Mouse (Mus musculus) G1E (cell line): ENCODE data around the gene Clcn7. TPM values are rescaled to one million over a fixed set of nuclear protein-coding genes. Genes with fewer than 3 reads are reported as not detected.
"Not testable (repeated sequence)": the region's sequence is repeated elsewhere in the genome, so short reads cannot be mapped to it uniquely, and the experiment has no call there.

Experiments used
- ATAC-seq: 2 replicates; pipeline ENCODE4 v1.8.0; 2016; ENCODE audit warnings: mild to moderate bottlenecking; ENCODE audit not compliant: insufficient number of reproducible peaks, poor library complexity, low FRiP score, severe bottlenecking; ENCODE audit errors: extremely low read depth
- DNase-seq: peaks from one replicate; pipeline ENCODE4 v3.0.0; 2012; ENCODE audit warnings: low spot score
- H3K27me3 ChIP-seq: 2 replicates; pipeline ENCODE4 v1.6.1; 2012; ENCODE audit warnings: mild to moderate bottlenecking, low read length, inconsistent platforms; ENCODE audit not compliant: insufficient read depth
- H3K36me3 ChIP-seq: replicated peaks from 2 replicates; pipeline ENCODE3; 2012; ENCODE audit warnings: mild to moderate bottlenecking, inconsistent platforms
- H3K4me1 ChIP-seq: 2 replicates; pipeline ENCODE4 v1.6.1; 2012; ENCODE audit warnings: low read depth, low read length, inconsistent platforms, mixed read lengths; ENCODE audit not compliant: insufficient read depth
- H3K4me3 ChIP-seq: 2 replicates; pipeline ENCODE4 v1.5.1; 2012; ENCODE audit warnings: low read depth, mild to moderate bottlenecking, inconsistent platforms, low read length, moderate library complexity, mixed read lengths
- H3K9me3 ChIP-seq: replicated peaks from 2 replicates; pipeline ENCODE4 v1.6.1; 2012; ENCODE audit warnings: inconsistent platforms
- CTCF ChIP-seq: IDR thresholded peaks from 2 replicates; pipeline ENCODE4 v1.5.1; 2012; ENCODE audit warnings: low read depth, low read length, inconsistent platforms, mixed read lengths
- GATA1 ChIP-seq: IDR thresholded peaks from 2 replicates; pipeline ENCODE4 v1.6.1; 2012; ENCODE audit warnings: borderline replicate concordance, low read length, inconsistent platforms, mixed read lengths
- GATA2 ChIP-seq: IDR thresholded peaks from 2 replicates; pipeline ENCODE4 v1.6.1; 2012; ENCODE audit warnings: low read depth, low read length, inconsistent platforms, borderline replicate concordance
- POLR2AphosphoS5 ChIP-seq: IDR thresholded peaks from 2 replicates; pipeline ENCODE4 v1.6.1; 2012; ENCODE audit warnings: low read depth, low read length, inconsistent platforms; ENCODE audit not compliant: insufficient replicate concordance
- TAL1 ChIP-seq: conservative IDR thresholded peaks from 2 replicates; pipeline ENCODE4 v1.6.1; 2012; ENCODE audit warnings: low read depth, low read length, inconsistent platforms, mixed read lengths
- polyA plus RNA-seq: library from polyadenylated mRNA; stranded (reverse); fragments of >175 nt; gene quantifications from 2 replicates; pipeline ENCODE4 v1.2.3, GENCODE M21; 2012
- total RNA-seq, 2 experiments: library from RNA; stranded (forward) in 1 of 2; stranded (reverse) in 1 of 2; fragments of 200-1000 nt in 1 of 2; fragments of >200 nt in 1 of 2; fragmentation: Nextera tagmentation in 1 of 2; gene quantifications; 2 replicates each; pipeline ENCODE4 v1.2.3; 2014 to 2017

Clcn7 gene
- total and polyA plus RNA-seq, 3 experiments, result 12.7 to 16.1 (median 15.7) TPM

GRCm38 (mm10) chr17:25112423-25112810 is 20.8 kb upstream of the Clcn7 start:
- peaks cover 46% of the 10 kb centered on the region for H3K4me1 ChIP-seq
- ATAC-seq (no peak), DNase-seq (no peak)
- H3K9me3 ChIP-seq, result no peaks in the 10 kb centered on the region
- peaks cover 74% of the 10 kb centered on the region for H3K36me3 ChIP-seq
- TF ChIP-seq GATA1, result no peak
- no peak for TF ChIP-seq GATA2
- TF ChIP-seq POLR2AphosphoS5, result no peak
- no peak for TF ChIP-seq CTCF
- TF ChIP-seq TAL1, result no peak
- H3K27me3 ChIP-seq, result no peaks in the 10 kb centered on the region
- no peak overlapping the region for H3K4me3 ChIP-seq

- Histone ChIP-seq H3K9me3 (no peaks in the 10 kb centered on the region), H3K36me3 (peaks cover 48% of the 10 kb centered on the region), H3K27me3 (peaks cover 10% of the 10 kb centered on the region), H3K4me3 (peak overlapping the region; percentile 77), H3K4me1 (peaks cover 44% of the 10 kb centered on the region)
- TF ChIP-seq POLR2AphosphoS5, result no peak
- TF ChIP-seq GATA1, result no peak
- TF ChIP-seq CTCF, result no peak
- TF ChIP-seq GATA2, result no peak
- TF ChIP-seq TAL1, result no peak
- 0 out of 2 replicates have a peak, but pooled peaks have one; percentile 35 for ATAC-seq
- DNase-seq, result peak; percentile 65
These were observed 18.1 kb upstream of the Clcn7 start for GRCm38 (mm10) chr17:25114908-25115645.

GRCm38 (mm10) chr17:25115664-25116432 is 17.3 kb upstream of the Clcn7 start, which contains the start of gene Telo2:
Gene Telo2, minus strand, starts transcription at chr17:25115967.
- Histone ChIP-seq H3K36me3 (peaks cover 40% of the 10 kb centered on the region), H3K4me3 (peak within 1 kb of the TSS; percentile 77), H3K27me3 (peaks cover 17% of the 10 kb centered on the region), H3K4me1 (peaks cover 44% of the 10 kb centered on the region), H3K9me3 (no peaks in the 10 kb centered on the region)
- ATAC-seq (peak; percentile 80), DNase-seq (peak; percentile 88)
- TF ChIP-seq POLR2AphosphoS5 (no peak), CTCF (no peak), TAL1 (no peak), GATA1 (no peak), GATA2 (no peak)

GRCm38 (mm10) chr17:25117263-25117662 is 15.9 kb upstream of the Clcn7 start:
- ATAC-seq, result no peak

GRCm38 (mm10) chr17:25120406-25120805 is 12.8 kb upstream of the Clcn7 start, which contains the start of gene Ptx4:
Gene Ptx4, plus strand, starts transcription at chr17:25120760.
- Histone ChIP-seq H3K36me3 (no peaks in the 10 kb centered on the region), H3K4me1 (peaks cover 20% of the 10 kb centered on the region), H3K27me3 (peaks cover 47% of the 10 kb centered on the region), H3K9me3 (no peaks in the 10 kb centered on the region), H3K4me3 (no peak within 1 kb of the TSS)
- no peak for ATAC-seq
- TF ChIP-seq TAL1 (no peak), CTCF (no peak), GATA1 (no peak), POLR2AphosphoS5 (no peak), GATA2 (no peak)
- DNase-seq, result no peak

More at GRCm38 (mm10) chr17:25117263-25117662, 15.9 kb upstream of the Clcn7 start:
- TF ChIP-seq GATA2 (no peak), TAL1 (no peak), GATA1 (no peak), CTCF (peak; percentile 95)
- DNase-seq, result peak; percentile 31
- H3K9me3 ChIP-seq, result no peaks in the 10 kb centered on the region
- H3K36me3 ChIP-seq, result peaks cover 26% of the 10 kb centered on the region
- H3K27me3 ChIP-seq, result peaks cover 29% of the 10 kb centered on the region
- no peak overlapping the region for H3K4me3 ChIP-seq
- H3K4me1 ChIP-seq, result peaks cover 39% of the 10 kb centered on the region

GRCm38 (mm10) chr17:25123979-25124378 is 9.2 kb upstream of the Clcn7 start:
- no peak overlapping the region for H3K4me3 ChIP-seq
- no peaks in the 10 kb centered on the region for H3K36me3 ChIP-seq
- H3K4me1 ChIP-seq, result peaks cover 13% of the 10 kb centered on the region
- H3K27me3 ChIP-seq, result peaks cover 45% of the 10 kb centered on the region
- no peak for TF ChIP-seq GATA2
- TF ChIP-seq CTCF, result 0 out of 2 replicates have a peak, but pooled peaks have one; percentile 13
- no peak for ATAC-seq
- no peaks in the 10 kb centered on the region for H3K9me3 ChIP-seq
- no peak for DNase-seq

GRCm38 (mm10) chr17:25125442-25126060 is 7.6 kb upstream of the Clcn7 start:
- Histone ChIP-seq H3K27me3 (peaks cover 33% of the 10 kb centered on the region), H3K4me1 (peaks cover 13% of the 10 kb centered on the region)
- not testable (repeated sequence) for H3K9me3 ChIP-seq, DNase-seq, H3K4me3 ChIP-seq, ATAC-seq, H3K36me3 ChIP-seq
